Mouse (Mus musculus) kidney, adult 2 months (tissue): Measurements from ENCODE around the gene Cdca7l. TPM values are rescaled to one million over a fixed set of nuclear protein-coding genes. Genes with fewer than 3 reads are reported as not detected.
"Not testable (repeated sequence)": the region's sequence is repeated elsewhere in the genome, so short reads cannot be mapped to it uniquely, and the experiment has no call there.

Source experiments
- DNase-seq: peaks from one replicate; pipeline ENCODE4 v3.0.0; 2021
- H3K27ac ChIP-seq: fragments of 200-500 bp; 2 replicates; pipeline ENCODE4 v1.5.1; 2012; ENCODE audit warnings: low read depth, low read length, control low read depth, inconsistent platforms; ENCODE audit not compliant: insufficient read depth
- H3K27me3 ChIP-seq: fragments of 200-500 bp; replicated peaks from 2 replicates; pipeline ENCODE4 v1.6.1; 2012; ENCODE audit warnings: mild to moderate bottlenecking, moderate library complexity, low read length, inconsistent platforms; ENCODE audit not compliant: control insufficient read depth, insufficient read depth
- H3K36me3 ChIP-seq: fragments of 200-500 bp; 2 replicates; pipeline ENCODE4 v1.6.1; 2012; ENCODE audit warnings: mild to moderate bottlenecking, moderate library complexity, low read length, inconsistent platforms; ENCODE audit not compliant: control insufficient read depth, insufficient read depth
- H3K4me1 ChIP-seq: fragments of 200-500 bp; 2 replicates; pipeline ENCODE4 v1.6.1; 2011; ENCODE audit warnings: low read length; ENCODE audit not compliant: control insufficient read depth, insufficient read depth
- H3K4me3 ChIP-seq: fragments of 200-500 bp; 2 replicates; pipeline ENCODE4 v1.5.1; 2011; ENCODE audit warnings: mild to moderate bottlenecking, low read depth, low read length, control low read depth; ENCODE audit not compliant: insufficient read depth
- CTCF ChIP-seq: fragments of 200-500 bp; conservative IDR thresholded peaks from 2 replicates; pipeline ENCODE4 v1.5.1; 2011; ENCODE audit warnings: low read depth, mild to moderate bottlenecking, control low read depth, low read length, moderate library complexity, mixed read lengths; ENCODE audit not compliant: insufficient read depth, insufficient read length
- POLR2A ChIP-seq: fragments of 200-500 bp; IDR thresholded peaks from one replicate; pipeline ENCODE4 v1.6.1; 2011; ENCODE audit warnings: low read depth, low read length, control low read depth
- WGBS: fragments of 180-500 bp; shearing (Covaris S2); methylation state at CpG from one replicate; pipeline ENCODE4 v1.1.7; 2018; 5-methylcytosine and 5-hydroxymethylcytosine counted together
- polyA plus RNA-seq: library from polyadenylated mRNA; depleted of rRNA; stranded (reverse); fragments of >200 nt; gene quantifications from 2 replicates; pipeline ENCODE4 v1.2.3, GENCODE M21; 2012; rRNA removed

Cdca7l gene
- 2.0 and 2.5 TPM in 2 replicates for polyA plus RNA-seq

GRCm38 (mm10) chr12:117803989-117804388 lies at the start of gene Cdca7l:
Gene Cdca7l, plus strand, starts transcription at chr12:117804289.
- H3K4me1 ChIP-seq, H3K27me3 ChIP-seq, DNase-seq, H3K27ac ChIP-seq, H3K36me3 ChIP-seq, H3K4me3 ChIP-seq: not testable (repeated sequence)
- 75% methylated on average over 2 of the region's 6 CpGs for WGBS

- H3K27ac ChIP-seq: no peak overlapping the region
- DNase-seq: peak; percentile 54
- WGBS: 58% methylated on average over 7 of the region's 7 CpGs
- no peak for TF ChIP-seq POLR2A
- TF ChIP-seq CTCF: no peak
- H3K27me3 ChIP-seq: no peaks in the 10 kb centered on the region
- H3K4me3 ChIP-seq: no peak overlapping the region
- no peaks in the 10 kb centered on the region for H3K4me1 ChIP-seq
- no peaks in the 10 kb centered on the region for H3K36me3 ChIP-seq
Measured at GRCm38 (mm10) chr12:117756010-117756409, 48.1 kb upstream of the Cdca7l start.

GRCm38 (mm10) chr12:117760373-117760772 lies 43.7 kb upstream of the Cdca7l start:
- DNase-seq: no peak
- Histone ChIP-seq H3K36me3 (no peaks in the 10 kb centered on the region), H3K4me3 (no peak overlapping the region), H3K27ac (no peak overlapping the region), H3K4me1 (no peaks in the 10 kb centered on the region), H3K27me3 (no peaks in the 10 kb centered on the region)
- WGBS: 64% methylated on average over 5 of the region's 5 CpGs
- no peak for TF ChIP-seq POLR2A
- TF ChIP-seq CTCF: no peak

- Histone ChIP-seq H3K4me3 (no peak overlapping the region), H3K4me1 (no peaks in the 10 kb centered on the region), H3K27ac (no peak overlapping the region), H3K27me3 (no peaks in the 10 kb centered on the region), H3K36me3 (no peaks in the 10 kb centered on the region)
- TF ChIP-seq POLR2A: no peak
- no peak for TF ChIP-seq CTCF
- DNase-seq: no peak
Measured at GRCm38 (mm10) chr12:117760846-117761245, 43.2 kb upstream of the Cdca7l start.

DNA sequence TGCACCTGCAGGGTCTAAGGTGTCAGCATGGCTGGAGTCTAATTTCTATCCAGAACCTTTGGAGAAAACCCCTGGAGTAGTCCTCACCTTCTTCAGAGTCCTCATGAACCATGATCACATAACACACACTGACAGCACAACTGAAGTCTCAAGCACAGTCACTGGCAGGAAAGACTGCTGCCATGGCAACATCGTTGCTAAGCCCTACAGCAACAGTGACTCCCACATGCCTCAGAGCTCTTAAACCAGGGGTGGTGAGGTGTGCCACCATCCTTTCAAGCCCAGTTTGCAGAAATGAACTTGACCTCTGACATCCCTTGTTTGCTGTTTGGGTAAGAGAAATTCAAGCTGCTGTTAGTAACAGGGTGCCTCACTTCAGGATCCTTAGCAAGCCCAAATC lies 42.4 kb upstream of the Cdca7l start:
- Histone ChIP-seq H3K4me3 (no peak overlapping the region), H3K36me3 (no peaks in the 10 kb centered on the region), H3K27ac (no peak overlapping the region), H3K4me1 (no peaks in the 10 kb centered on the region), H3K27me3 (no peaks in the 10 kb centered on the region)
- peak; percentile 22 for DNase-seq
- TF ChIP-seq CTCF (no peak), POLR2A (no peak)
- WGBS: 14% methylated on average over 1 of the region's 1 CpGs

DNA sequence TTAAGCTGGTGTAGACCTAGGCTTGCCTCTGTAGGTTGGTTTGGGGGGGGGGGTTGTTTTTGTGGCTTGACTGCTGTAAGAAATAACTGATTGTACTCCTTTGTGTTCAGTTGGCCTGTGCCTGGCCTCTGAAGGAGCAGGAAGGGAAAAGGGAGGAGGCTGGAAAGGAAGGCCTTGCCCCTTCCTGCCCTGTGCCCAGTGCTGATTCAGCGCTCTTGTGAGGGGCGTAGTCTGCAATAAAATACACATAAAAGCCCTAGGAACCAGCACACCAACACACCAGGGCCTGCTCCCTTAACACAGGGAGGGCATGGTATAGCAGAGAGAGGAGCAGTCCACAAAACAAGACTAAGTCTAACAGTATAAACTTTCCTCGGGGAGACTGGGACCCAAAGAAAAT lies 40.8 kb upstream of the Cdca7l start:
- no peaks in the 10 kb centered on the region for H3K36me3 ChIP-seq
- H3K27ac ChIP-seq: peak overlapping the region; percentile 57
- peak; percentile 63 for DNase-seq

DNA sequence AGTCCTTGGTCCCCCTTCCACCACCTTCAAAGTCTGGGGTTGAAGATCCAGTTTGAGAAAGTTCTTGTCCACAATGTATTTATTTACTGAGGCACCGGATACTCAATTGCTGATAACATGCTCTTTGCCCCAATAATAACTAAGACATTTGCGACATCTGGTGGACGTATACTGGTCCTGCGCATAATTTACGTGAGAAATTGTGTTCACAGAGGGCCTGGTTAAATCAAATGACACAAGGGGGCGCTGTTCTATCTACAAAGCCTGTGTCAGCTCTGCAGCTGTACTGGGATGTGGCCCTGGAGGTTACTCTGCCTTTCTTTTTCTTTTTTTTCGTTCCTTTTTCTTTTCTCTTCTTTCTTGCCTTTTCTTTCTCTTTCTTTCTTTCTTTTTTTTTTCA lies 39.2 kb upstream of the Cdca7l start:
- TF ChIP-seq POLR2A (no peak), CTCF (peak; percentile 71)
- peak; percentile 88 for DNase-seq
- Histone ChIP-seq H3K27me3 (no peaks in the 10 kb centered on the region), H3K27ac (no peak overlapping the region), H3K4me1 (no peaks in the 10 kb centered on the region), H3K36me3 (no peaks in the 10 kb centered on the region), H3K4me3 (no peak overlapping the region)
- 10% methylated on average over 7 of the region's 7 CpGs for WGBS

More for the DNA sequence above, 40.8 kb upstream of the Cdca7l start:
- Histone ChIP-seq H3K4me1 (no peaks in the 10 kb centered on the region), H3K27me3 (no peaks in the 10 kb centered on the region), H3K4me3 (no peak overlapping the region)
- no peak for TF ChIP-seq POLR2A
- no peak for TF ChIP-seq CTCF
- 57% methylated on average over 3 of the region's 3 CpGs for WGBS

DNA sequence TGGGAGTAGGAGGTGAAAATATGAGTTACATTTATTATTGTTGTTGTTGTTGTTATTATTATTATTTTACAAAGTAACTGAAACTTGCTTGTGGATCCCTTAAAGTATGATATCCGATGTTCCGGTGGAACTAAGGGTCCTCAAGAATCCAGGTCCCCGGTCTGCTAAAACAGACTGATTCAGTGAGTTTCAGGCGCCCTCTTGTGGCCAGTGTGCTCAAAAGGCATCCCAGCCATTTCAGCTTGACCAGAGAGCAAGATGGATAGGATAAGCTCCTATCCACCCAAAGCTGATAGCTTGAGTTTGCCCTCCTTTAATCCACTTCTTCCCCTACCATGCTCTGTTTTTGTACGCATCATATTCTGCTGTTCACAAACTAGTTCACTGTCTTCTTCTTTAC lies 35.0 kb upstream of the Cdca7l start:
- Histone ChIP-seq H3K27me3 (no peaks in the 10 kb centered on the region), H3K27ac (no peak overlapping the region), H3K36me3 (no peaks in the 10 kb centered on the region), H3K4me3 (no peak overlapping the region), H3K4me1 (no peaks in the 10 kb centered on the region)
- WGBS: 5% methylated on average over 5 of the region's 5 CpGs
- TF ChIP-seq CTCF (peak; percentile 88), POLR2A (no peak)
- peak; percentile 72 for DNase-seq
